In the genomic region with DNA sequence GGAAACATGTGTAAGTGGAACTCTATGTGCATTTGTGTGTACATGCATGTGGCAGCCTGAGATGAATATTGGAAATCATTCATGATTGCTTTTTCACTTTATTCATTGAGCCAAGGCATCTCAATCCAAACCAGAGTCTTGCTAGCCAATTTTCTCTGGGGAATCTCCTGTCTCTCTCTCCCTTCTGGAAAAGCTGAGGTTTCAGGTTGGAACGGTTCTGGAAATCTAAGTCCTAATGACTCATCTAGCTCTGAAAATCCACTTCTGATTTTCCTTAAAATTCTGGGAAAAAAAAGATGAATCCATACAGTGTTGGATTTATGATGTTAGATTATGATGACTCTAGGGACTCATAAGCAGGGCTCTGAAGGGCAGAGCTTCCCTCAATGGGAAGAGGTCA, we compare ENCODE assay signal across 19 mouse cellular contexts.
DNase-seq lines count a peak whose midpoint lies in the region; ATAC-seq lines count a peak whose summit lies in the region.
"Had no signal": no experiment of that assay in that cellular context is flagged by ENCODE, and none has a peak within 500 bp of the region (broad histone marks: within the 10 kb centered on the region; RNA-seq: fewer than 3 reads in every experiment).

No protein-coding gene starts in this region.

- H3K4me2 ChIP-seq in forebrain, embryonic 16.5 days (ENCODE audit: low read length): no peak overlapping the region
- no peak overlapping the region for H3K4me2 ChIP-seq in forebrain, embryonic 11.5 days (ENCODE audit: low read depth, low read length, severe bottlenecking)
- H3K4me2 ChIP-seq: embryonic facial prominence, embryonic 13.5 days; heart, embryonic 12.5 days; hindbrain, embryonic 12.5 days had no signal

- peak; percentile 45; the same call in 1 of the 2 replicates for ATAC-seq in forebrain, embryonic 16.5 days
- ATAC-seq in forebrain, embryonic 11.5 days (replicated peaks; ENCODE audit: low FRiP score): no peak
- ATAC-seq: hindbrain, postnatal 0 days had no signal

- no peaks in the 10 kb centered on the region for H3K27me3 ChIP-seq in forebrain, embryonic 16.5 days (replicated peaks; ENCODE audit: control insufficient read depth, insufficient read depth, low read length)
- no peaks in the 10 kb centered on the region for H3K27me3 ChIP-seq in forebrain, embryonic 11.5 days (ENCODE audit: control insufficient read depth, insufficient read depth, low read length)
- H3K27me3 ChIP-seq: CH12.LX; embryonic facial prominence, embryonic 13.5 days; heart, embryonic 12.5 days; hindbrain, embryonic 12.5 days had no signal

- H3K9me3 ChIP-seq in forebrain, embryonic 16.5 days (ENCODE audit: control insufficient read depth, low read length): no peaks in the 10 kb centered on the region
- H3K9me3 ChIP-seq in forebrain, embryonic 11.5 days (ENCODE audit: control insufficient read depth, low read length): no peaks in the 10 kb centered on the region
- H3K9me3 ChIP-seq: embryonic facial prominence, embryonic 13.5 days; heart, embryonic 12.5 days; hindbrain, embryonic 12.5 days had no signal

- no peak overlapping the region for H3K27ac ChIP-seq in forebrain, embryonic 16.5 days (ENCODE audit: low read length)
- H3K27ac ChIP-seq in forebrain, embryonic 11.5 days (ENCODE audit: low read depth, low read length): no peak overlapping the region
- H3K27ac ChIP-seq: embryonic facial prominence, embryonic 13.5 days; hindbrain, embryonic 12.5 days; hindbrain, postnatal 0 days had no signal

- no peak overlapping the region for H3K9ac ChIP-seq in forebrain, embryonic 16.5 days (replicated peaks; ENCODE audit: low read depth, low read length)
- no peak overlapping the region for H3K9ac ChIP-seq in forebrain, embryonic 11.5 days (ENCODE audit: low read length)
- H3K9ac ChIP-seq: embryonic facial prominence, embryonic 13.5 days; heart, embryonic 12.5 days; hindbrain, embryonic 12.5 days had no signal

- WGBS in forebrain, embryonic 16.5 days: 96% methylated on average over 1 of the region's 1 CpGs
- 97% methylated on average over 1 of the region's 1 CpGs for WGBS in forebrain, embryonic 11.5 days

- no peak for DNase-seq in forebrain, embryonic 11.5 days (ENCODE audit: low spot score)
- peak; percentile 55 for DNase-seq in heart, adult 11 months
- DNase-seq in heart, postnatal 36 days: no peak
- DNase-seq in brain, adult 2 months (ENCODE audit: low read depth, low spot score): peak; percentile 46
- peak; percentile 15 for DNase-seq in telencephalon, adult 2 months (ENCODE audit: low read depth, low spot score)
- DNase-seq in right cerebral cortex, postnatal 4 days: no peak
- DNase-seq: adrenal gland, adult 2 months; adrenal gland, postnatal 25 days; cerebellum, adult 11 months; cerebellum, adult 8-10 months; cerebellum, postnatal 36 days; kidney, adult 11 months; kidney, adult 9 months had no signal

- no peaks in the 10 kb centered on the region for H3K4me1 ChIP-seq in forebrain, embryonic 16.5 days (replicated peaks; ENCODE audit: control insufficient read depth, insufficient read depth, low read length)
- no peaks in the 10 kb centered on the region for H3K4me1 ChIP-seq in forebrain, embryonic 11.5 days (replicated peaks; ENCODE audit: control insufficient read depth, insufficient read depth, low read length)
- H3K4me1 ChIP-seq: embryonic facial prominence, embryonic 13.5 days; heart, embryonic 12.5 days; hindbrain, embryonic 12.5 days had no signal

- no peak overlapping the region for H3K4me3 ChIP-seq in forebrain, embryonic 16.5 days (replicated peaks; ENCODE audit: low read length)
- no peak overlapping the region for H3K4me3 ChIP-seq in forebrain, embryonic 11.5 days (ENCODE audit: low read depth, low read length)
- H3K4me3 ChIP-seq: embryonic facial prominence, embryonic 13.5 days; heart, embryonic 12.5 days; hindbrain, embryonic 12.5 days had no signal

- no peaks in the 10 kb centered on the region for H3K36me3 ChIP-seq in forebrain, embryonic 16.5 days (ENCODE audit: control insufficient read depth, insufficient read depth)
- H3K36me3 ChIP-seq in forebrain, embryonic 11.5 days (ENCODE audit: control insufficient read depth, insufficient read depth, low read length): no peaks in the 10 kb centered on the region
- H3K36me3 ChIP-seq: embryonic facial prominence, embryonic 13.5 days; heart, embryonic 12.5 days; hindbrain, embryonic 12.5 days had no signal

- intact Hi-C loops in heart, postnatal 36 days (cut with DNase I): no loop called here

Comparison
In these comparisons a context has a peak if more than half of its experiments do, and no peak if none do; other contexts are left out.
1. DNase-seq: peak in heart, adult 11 months (single experiment), brain, adult 2 months (single experiment) and telencephalon, adult 2 months (single experiment); none in forebrain, embryonic 11.5 days (single experiment), heart, postnatal 36 days (0 of 2) and right cerebral cortex, postnatal 4 days (single experiment).